Mouse (Mus musculus) C2C12 (cell line): Measurements from ENCODE around the gene Pappa2.

Experiments
- CEBPB ChIP-seq: IDR thresholded peaks from one replicate; pipeline ENCODE4 v1.6.1; 2011; ENCODE audit warnings: low read depth, mild to moderate bottlenecking, control low read depth, moderate library complexity
- CTCF ChIP-seq: IDR thresholded peaks from one replicate; pipeline ENCODE4 v1.5.1; 2011; ENCODE audit not compliant: control insufficient read depth, insufficient read depth, insufficient read length
- FOSL1 ChIP-seq: IDR thresholded peaks from one replicate; pipeline ENCODE4 v1.8.0; 2011; ENCODE audit warnings: mild to moderate bottlenecking, low read length; ENCODE audit not compliant: poor library complexity, insufficient read depth, severe bottlenecking
- MAX ChIP-seq: IDR thresholded peaks from one replicate; pipeline ENCODE4 v1.6.1; 2011; ENCODE audit warnings: mild to moderate bottlenecking, control low read depth
- MYOD1 ChIP-seq: IDR thresholded peaks from one replicate; pipeline ENCODE4 v1.6.1; 2011; ENCODE audit warnings: low read depth; ENCODE audit not compliant: control insufficient read depth, insufficient read length
- MYOG ChIP-seq: IDR thresholded peaks from one replicate; pipeline ENCODE4 v1.6.1; 2011; ENCODE audit not compliant: control insufficient read depth, insufficient read length; ENCODE audit errors: extremely low read depth
- USF1 ChIP-seq: IDR thresholded peaks from one replicate; pipeline ENCODE4 v1.6.1; 2011; ENCODE audit warnings: low read depth, mild to moderate bottlenecking, control low read depth, moderate library complexity

GRCm38 (mm10) chr1:158775486-158775885 lies 204.8 kb downstream of the Pappa2 start:
- TF ChIP-seq CTCF (no peak), USF1 (no peak), MAX (no peak), MYOG (no peak), CEBPB (no peak), MYOD1 (no peak), FOSL1 (no peak)
